Mouse (Mus musculus) hindbrain, embryonic 10.5 days (tissue): ENCODE data around the gene Ralb. TPM values are rescaled to one million over a fixed set of nuclear protein-coding genes. Genes with fewer than 3 reads are reported as not detected.

ENCODE experiments used
- DNase-seq: peaks from one replicate; pipeline ENCODE4 v3.0.0-alpha.2; 2017; ENCODE audit warnings: low spot score
- H3K27ac ChIP-seq: fragments of 300-500 bp; sonication (generic); 2 replicates; pipeline ENCODE4 v1.5.1; 2016; ENCODE audit warnings: mild to moderate bottlenecking, moderate library complexity
- H3K27me3 ChIP-seq: fragments of 300-500 bp; sonication (generic); 2 replicates; pipeline ENCODE4 v1.6.1; 2016; ENCODE audit warnings: mild to moderate bottlenecking; ENCODE audit not compliant: poor library complexity, insufficient read depth, severe bottlenecking
- H3K36me3 ChIP-seq: fragments of 300-500 bp; sonication (generic); 2 replicates; pipeline ENCODE4 v1.6.1; 2016; ENCODE audit warnings: mild to moderate bottlenecking, moderate library complexity
- H3K4me1 ChIP-seq: fragments of 300-500 bp; sonication (generic); replicated peaks from 2 replicates; pipeline ENCODE4 v1.6.1; 2016; ENCODE audit warnings: mild to moderate bottlenecking
- H3K4me3 ChIP-seq: fragments of 300-500 bp; sonication (generic); 2 replicates; pipeline ENCODE4 v1.5.1; 2016; ENCODE audit warnings: mild to moderate bottlenecking, moderate library complexity
- H3K9me3 ChIP-seq: fragments of 300-500 bp; sonication (generic); 2 replicates; pipeline ENCODE4 v1.6.1; 2016; ENCODE audit warnings: mild to moderate bottlenecking, moderate library complexity
- WGBS: fragments of 180-500 bp; shearing (Covaris S2); methylation state at CpG from one replicate; pipeline ENCODE4 v1.1.7; 2016; 5-methylcytosine and 5-hydroxymethylcytosine counted together
- polyA plus RNA-seq: library from polyadenylated mRNA; unstranded; fragments of >200 nt; fragmentation: Nextera tagmentation; extraction: Ambion mirVana; gene quantifications from 2 replicates; pipeline ENCODE4 v1.2.1, GENCODE M21; 2016

The Ralb gene
- polyA plus RNA-seq: 96.8 and 103 TPM in 2 replicates

DNA sequence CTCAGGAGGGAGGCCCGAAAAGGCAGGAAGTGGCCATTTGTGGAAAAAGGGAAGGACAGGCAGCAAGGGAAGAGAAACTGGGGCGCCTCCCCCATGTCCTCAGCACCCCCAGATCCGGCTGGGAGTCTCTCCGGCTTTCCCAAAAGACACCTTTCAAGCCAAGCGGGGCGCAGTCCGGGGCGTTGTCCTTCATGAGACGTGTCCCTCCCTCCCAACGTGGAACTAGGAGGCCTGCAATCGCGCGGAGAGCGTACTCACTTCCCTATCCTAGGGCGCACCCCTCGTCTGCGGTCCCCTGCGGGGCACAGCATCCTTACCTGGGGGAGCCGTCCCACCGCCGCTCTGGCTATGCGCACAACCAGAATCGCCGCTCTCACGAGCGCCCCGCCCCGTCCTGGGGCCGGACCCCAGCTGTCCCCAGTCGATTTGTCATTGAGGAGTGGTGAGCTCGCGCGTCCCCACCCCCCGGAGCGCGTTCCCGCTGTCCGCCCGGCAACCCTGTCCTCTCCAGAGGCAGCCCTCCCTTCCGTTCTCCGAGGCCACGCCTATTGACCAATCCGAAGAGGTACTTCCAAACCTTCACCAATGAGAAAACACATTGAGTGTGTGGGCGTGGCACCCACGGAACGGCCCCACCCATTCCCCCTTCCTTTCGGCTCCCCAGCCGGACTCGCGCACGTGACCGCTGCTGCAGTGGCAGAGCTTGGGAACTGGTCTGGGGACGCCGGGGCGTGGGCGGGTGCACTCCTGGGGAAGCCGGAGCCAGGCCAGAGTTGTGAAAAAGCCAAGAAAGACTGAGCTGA is at the start of gene Ralb:
Ralb (minus strand) TSS at position 535 of the 803 bp plus-strand sequence.
- under 1% methylated on average over 57 of the region's 57 CpGs for WGBS
- peak; percentile 95 for DNase-seq
- peak within 1 kb of the TSS; percentile 80 for H3K4me3 ChIP-seq
- peak within 1 kb of the TSS; percentile 90 for H3K27ac ChIP-seq
- H3K9me3 ChIP-seq: no peaks in the 10 kb centered on the region
- H3K27me3 ChIP-seq: peaks cover 20% of the 10 kb centered on the region
- H3K4me1 ChIP-seq: peaks cover 38% of the 10 kb centered on the region
- peaks cover 8% of the 10 kb centered on the region; the same call in 1 of the 2 replicates for H3K36me3 ChIP-seq

DNA sequence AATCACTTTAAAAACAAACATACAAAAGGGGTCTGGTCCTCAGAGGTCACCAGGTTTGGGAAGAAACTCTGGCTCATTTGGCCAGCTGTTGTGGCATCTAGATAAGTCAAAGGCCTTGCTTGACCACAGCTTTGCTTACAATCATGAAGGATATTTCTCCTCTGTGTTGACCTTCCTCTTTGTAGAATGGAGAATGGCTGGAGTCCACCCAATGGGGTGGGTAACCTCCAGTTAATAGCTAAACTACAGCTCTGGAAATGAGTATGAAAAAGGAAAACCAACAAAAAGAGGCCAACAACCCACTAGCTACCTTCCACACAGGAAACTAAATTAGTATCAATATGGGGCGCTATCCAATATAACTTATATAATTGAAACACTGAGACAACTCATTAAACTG is 47.1 kb upstream of the Ralb start:
- H3K36me3 ChIP-seq: peaks cover 81% of the 10 kb centered on the region
- no peak overlapping the region for H3K27ac ChIP-seq
- H3K4me3 ChIP-seq: no peak overlapping the region
- no peaks in the 10 kb centered on the region for H3K9me3 ChIP-seq
- H3K27me3 ChIP-seq: no peaks in the 10 kb centered on the region
- 94% methylated on average over 1 of the region's 1 CpGs for WGBS
- no peaks in the 10 kb centered on the region for H3K4me1 ChIP-seq
- no peak for DNase-seq

DNA sequence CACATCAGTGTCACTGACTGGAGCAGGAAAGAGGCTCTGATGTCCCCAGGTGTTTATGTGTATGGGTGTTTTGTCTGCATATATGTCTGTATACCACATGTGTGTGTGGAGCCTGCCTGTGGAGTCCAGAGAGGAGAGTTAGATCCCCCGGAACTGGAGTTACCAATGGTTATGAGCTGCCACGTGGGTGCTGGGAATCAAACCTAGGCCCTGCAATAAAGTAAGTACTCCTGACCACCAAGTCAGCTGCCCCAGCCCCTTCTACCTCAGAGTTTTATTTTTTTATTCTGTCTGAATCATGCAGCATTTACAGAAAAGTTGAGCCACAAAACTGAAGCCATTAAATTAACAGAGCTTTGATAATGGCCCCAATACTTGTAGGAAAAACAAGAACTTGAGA is 45.5 kb upstream of the Ralb start:
- H3K4me1 ChIP-seq: no peaks in the 10 kb centered on the region
- H3K36me3 ChIP-seq: peaks cover 90% of the 10 kb centered on the region
- 84% methylated on average over 2 of the region's 2 CpGs for WGBS
- H3K27me3 ChIP-seq: no peaks in the 10 kb centered on the region
- no peak overlapping the region for H3K27ac ChIP-seq
- no peak for DNase-seq
- H3K4me3 ChIP-seq: no peak overlapping the region
- no peaks in the 10 kb centered on the region for H3K9me3 ChIP-seq

DNA sequence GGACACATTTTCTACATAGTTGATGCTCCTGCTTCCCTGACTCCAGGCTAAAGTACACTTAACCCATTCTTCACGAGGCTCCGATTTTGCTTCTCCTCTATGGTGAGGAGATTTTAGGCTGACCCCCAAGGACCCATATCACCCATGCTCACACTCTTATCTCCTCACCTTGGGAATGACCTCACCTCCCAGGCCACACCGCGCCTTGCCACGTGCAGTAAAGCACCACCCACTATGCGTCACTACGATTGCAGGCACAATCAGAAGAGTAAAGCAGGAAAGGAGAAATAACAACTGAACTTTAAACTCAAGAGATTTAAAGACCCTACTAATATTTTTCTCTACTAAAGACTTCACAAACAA is 44.7 kb upstream of the Ralb start:
- H3K27ac ChIP-seq: no peak overlapping the region
- no peak for DNase-seq
- no peaks in the 10 kb centered on the region for H3K9me3 ChIP-seq
- H3K27me3 ChIP-seq: no peaks in the 10 kb centered on the region
- no peak overlapping the region for H3K4me3 ChIP-seq
- H3K4me1 ChIP-seq: no peaks in the 10 kb centered on the region
- H3K36me3 ChIP-seq: peaks cover 90% of the 10 kb centered on the region
- 91% methylated on average over 7 of the region's 7 CpGs for WGBS

DNA sequence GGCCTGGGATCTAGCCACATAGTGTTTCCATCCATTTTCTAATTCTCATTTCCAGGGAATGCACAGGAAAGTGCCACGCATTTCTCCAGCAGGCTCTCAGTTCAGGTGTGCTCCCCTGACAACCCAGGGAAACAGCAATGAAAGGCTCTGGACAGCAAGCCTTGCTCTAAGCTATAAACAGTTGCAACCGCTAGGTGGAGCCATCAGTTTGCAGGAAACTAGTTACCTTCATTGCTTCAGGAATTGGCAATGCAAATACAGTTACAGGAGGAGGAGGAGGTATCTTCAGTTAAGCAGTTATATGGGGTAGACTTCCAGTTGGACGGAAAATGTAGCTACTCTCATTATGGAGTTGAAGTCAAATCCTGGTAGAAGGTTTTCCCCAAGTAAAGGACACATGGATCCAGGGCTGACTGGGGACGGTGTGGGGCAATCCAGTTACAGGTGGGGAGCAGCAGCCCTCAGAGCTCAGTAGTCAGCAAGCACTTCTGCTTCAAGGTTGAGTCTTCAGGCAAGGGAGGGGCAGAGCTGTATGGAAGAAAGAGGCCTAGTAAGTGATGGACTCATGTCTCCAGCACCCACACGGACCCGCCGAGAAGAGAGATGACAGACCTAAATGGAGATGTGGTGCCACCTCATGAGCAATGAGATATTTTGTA is 44.2 kb upstream of the Ralb start:
- H3K4me1 ChIP-seq: no peaks in the 10 kb centered on the region
- peaks cover 90% of the 10 kb centered on the region for H3K36me3 ChIP-seq
- 73% methylated on average over 7 of the region's 7 CpGs for WGBS
- no peak overlapping the region for H3K4me3 ChIP-seq
- H3K27ac ChIP-seq: no peak overlapping the region
- H3K27me3 ChIP-seq: no peaks in the 10 kb centered on the region
- DNase-seq: peak; percentile 44
- H3K9me3 ChIP-seq: no peaks in the 10 kb centered on the region

DNA sequence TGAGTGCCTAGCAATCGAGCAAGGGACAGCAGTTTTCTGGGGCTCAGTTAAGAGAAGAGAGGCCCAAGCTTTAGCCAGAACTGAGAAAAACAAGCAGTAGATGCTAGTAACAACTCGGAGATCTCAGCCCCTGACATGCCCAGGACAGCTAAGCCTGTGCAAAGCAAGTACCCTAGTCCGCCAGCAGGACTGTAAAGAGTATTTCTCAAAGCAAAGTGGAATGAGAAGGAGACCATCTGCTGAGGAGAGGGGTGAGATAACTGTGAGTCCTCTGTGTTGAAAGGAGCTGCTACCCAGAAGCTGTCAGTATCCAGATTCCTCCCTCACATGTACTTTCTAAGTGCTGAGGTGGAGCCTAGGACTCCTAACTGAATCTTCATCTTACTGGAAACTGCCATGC is 41.9 kb upstream of the Ralb start:
- no peaks in the 10 kb centered on the region for H3K27me3 ChIP-seq
- 91% methylated on average over 3 of the region's 3 CpGs for whole genome bisulfite sequencing
- no peak overlapping the region for H3K4me3 ChIP-seq
- peaks cover 89% of the 10 kb centered on the region for H3K36me3 ChIP-seq
- no peaks in the 10 kb centered on the region for H3K9me3 ChIP-seq
- DNase-seq: no peak
- no peaks in the 10 kb centered on the region for H3K4me1 ChIP-seq
- H3K27ac ChIP-seq: no peak overlapping the region

DNA sequence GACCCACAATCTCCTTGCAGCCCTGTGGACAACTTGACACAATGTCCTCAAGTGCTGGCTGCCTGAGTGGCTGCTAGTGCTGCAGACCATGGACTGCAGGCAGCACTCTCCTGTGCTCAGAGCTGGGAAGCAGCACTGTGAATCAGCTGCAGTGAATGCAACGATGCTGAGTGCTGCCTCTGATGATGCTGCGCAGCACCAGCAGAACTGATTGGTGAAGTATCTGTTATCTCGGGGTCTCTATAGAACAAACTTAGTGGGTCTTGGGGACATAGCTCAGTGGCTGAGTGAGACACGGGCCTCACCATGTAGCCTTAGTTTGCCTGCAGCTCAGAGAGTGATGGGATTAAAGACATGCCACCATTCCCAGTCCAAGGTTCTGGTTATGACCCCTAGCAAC is 41.1 kb upstream of the Ralb start:
- no peak overlapping the region for H3K27ac ChIP-seq
- H3K4me1 ChIP-seq: no peaks in the 10 kb centered on the region
- H3K27me3 ChIP-seq: no peaks in the 10 kb centered on the region
- H3K4me3 ChIP-seq: no peak overlapping the region
- no peaks in the 10 kb centered on the region for H3K9me3 ChIP-seq
- DNase-seq: no peak
- WGBS: 89% methylated on average over 4 of the region's 4 CpGs
- H3K36me3 ChIP-seq: peaks cover 84% of the 10 kb centered on the region

DNA sequence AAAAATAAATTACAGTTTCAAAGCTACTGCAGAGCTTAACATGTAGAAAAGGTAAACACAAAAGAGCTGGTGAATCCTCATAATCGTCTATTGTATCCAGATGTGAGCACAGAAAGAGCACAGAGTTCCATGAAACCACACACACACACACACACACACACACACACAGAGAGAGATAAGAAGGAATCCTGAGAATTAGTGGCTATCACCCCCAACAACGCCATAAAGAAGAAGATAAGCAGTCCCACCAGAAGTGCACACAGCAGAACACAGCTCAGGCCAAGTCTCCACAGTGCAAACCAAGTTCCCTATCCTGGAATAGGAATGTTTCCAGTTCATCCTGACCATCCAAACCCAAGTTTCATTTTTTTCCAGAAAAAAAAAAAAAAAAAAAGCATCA is 40.6 kb upstream of the Ralb start:
- H3K27ac ChIP-seq: no peak overlapping the region
- WGBS: 84% methylated on average over 2 of the region's 2 CpGs
- H3K36me3 ChIP-seq: peaks cover 78% of the 10 kb centered on the region
- no peak overlapping the region for H3K4me3 ChIP-seq
- DNase-seq: no peak
- no peaks in the 10 kb centered on the region for H3K27me3 ChIP-seq
- no peaks in the 10 kb centered on the region for H3K9me3 ChIP-seq
- no peaks in the 10 kb centered on the region for H3K4me1 ChIP-seq

DNA sequence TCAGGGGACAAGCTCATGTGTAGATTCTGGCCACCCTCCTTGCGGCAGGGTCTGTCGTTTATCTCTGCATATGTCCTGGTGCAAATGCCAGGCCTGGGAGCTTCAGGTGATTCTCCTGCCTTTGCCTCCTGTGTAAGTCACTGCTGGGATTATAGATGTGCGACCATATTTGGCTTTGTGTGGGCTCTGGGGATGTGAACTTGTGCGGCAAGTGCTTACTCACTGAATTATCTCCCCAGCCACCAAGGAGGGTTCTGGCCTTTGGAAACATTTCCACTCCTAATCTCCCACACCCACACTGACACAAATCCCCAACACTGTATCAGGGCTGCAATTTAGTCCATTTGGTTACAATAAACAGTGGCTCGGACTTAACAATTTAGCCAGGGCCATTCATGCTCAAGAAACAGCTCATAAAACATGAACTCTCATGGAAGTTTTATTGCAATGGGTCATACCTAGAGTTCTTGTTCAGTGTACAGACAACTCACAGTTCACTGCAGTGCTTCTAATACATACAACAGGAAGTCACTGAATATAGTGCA is 40.1 kb upstream of the Ralb start:
- no peaks in the 10 kb centered on the region for H3K4me1 ChIP-seq
- no peaks in the 10 kb centered on the region for H3K27me3 ChIP-seq
- no peak for DNase-seq
- no peak overlapping the region for H3K27ac ChIP-seq
- no peak overlapping the region for H3K4me3 ChIP-seq
- peaks cover 74% of the 10 kb centered on the region for H3K36me3 ChIP-seq
- no peaks in the 10 kb centered on the region for H3K9me3 ChIP-seq
- WGBS: 96% methylated on average over 5 of the region's 5 CpGs

DNA sequence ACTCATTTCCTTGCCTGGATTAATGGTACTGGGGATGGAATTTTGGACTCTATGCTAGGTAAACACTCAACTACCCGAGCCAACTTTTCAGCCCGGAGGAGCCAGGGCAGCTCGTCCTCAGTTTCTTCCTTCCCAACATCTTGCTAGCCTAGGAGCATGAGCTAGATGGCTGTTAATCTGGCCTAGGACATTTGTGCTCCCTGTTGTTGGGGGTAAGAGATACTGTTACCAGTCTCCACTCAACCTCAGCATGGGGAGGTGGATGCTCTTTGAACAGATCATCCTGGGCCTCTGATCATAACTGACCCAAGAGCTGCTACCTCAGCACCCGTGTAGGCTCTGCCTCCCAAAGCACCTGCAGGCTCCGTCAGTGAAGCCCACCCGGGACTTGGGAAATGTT is 38.7 kb upstream of the Ralb start:
- H3K9me3 ChIP-seq: no peaks in the 10 kb centered on the region
- H3K36me3 ChIP-seq: peaks cover 64% of the 10 kb centered on the region
- 97% methylated on average over 6 of the region's 6 CpGs for WGBS
- H3K4me1 ChIP-seq: no peaks in the 10 kb centered on the region
- H3K27ac ChIP-seq: no peak overlapping the region
- no peak for DNase-seq
- H3K27me3 ChIP-seq: no peaks in the 10 kb centered on the region
- no peak overlapping the region for H3K4me3 ChIP-seq

DNA sequence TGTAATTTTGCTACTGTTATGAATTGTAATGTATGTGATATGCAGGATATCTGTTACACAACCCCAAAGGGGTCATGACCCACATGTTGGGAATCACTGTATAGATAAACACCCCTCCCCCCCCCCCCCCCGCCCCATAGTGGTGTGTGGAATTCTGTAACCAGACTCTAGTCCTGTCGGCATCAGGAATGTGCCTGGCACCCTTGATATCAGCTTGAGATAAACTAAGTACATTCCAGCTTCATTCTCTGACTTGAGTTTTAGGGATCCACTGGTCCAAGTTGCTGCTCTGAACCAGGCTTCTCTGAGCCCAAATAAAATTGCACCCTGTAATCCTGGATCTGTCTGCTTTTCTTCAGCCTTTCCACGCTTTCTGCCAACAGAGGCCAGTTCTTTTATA is 37.0 kb upstream of the Ralb start:
- no peak for DNase-seq
- no peak overlapping the region for H3K27ac ChIP-seq
- no peaks in the 10 kb centered on the region for H3K9me3 ChIP-seq
- no peak overlapping the region for H3K4me3 ChIP-seq
- peaks cover 52% of the 10 kb centered on the region for H3K36me3 ChIP-seq
- 75% methylated on average over 3 of the region's 3 CpGs for WGBS
- no peaks in the 10 kb centered on the region for H3K4me1 ChIP-seq
- H3K27me3 ChIP-seq: no peaks in the 10 kb centered on the region

DNA sequence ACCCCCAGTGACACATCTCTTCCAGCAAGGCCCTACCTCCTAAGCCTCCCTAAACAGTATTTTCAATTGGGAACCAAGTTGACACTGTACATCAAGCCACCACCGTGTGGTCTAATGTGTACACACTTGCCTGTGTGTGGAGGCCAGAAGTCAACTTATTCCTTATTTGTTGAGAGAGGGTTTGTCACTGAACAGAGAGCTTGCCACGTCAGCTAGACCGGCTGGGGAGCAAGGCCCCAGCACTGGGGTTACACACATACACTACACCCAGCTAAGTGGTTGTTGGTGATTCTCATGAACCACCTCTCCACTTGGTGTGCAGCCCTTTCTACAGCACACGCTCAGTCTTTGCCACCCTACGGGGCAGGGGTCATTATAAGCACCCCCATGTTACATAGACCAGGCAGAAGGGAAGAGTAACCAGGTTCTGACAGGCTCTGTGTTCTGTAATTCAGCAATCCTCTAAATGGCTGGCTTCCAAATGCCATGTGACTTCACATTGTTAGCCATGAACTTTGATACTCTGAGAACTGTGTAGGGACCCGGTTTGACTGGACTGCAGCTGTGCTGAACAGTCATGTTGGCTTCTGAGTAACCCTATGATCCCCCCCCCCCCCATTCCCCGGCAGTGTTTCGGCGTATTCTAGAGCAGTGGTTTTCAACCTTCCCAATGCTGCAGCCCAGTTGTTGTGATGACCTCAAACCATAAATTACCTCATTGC is 36.4 kb upstream of the Ralb start:
- Histone ChIP-seq H3K4me1 (no peaks in the 10 kb centered on the region), H3K36me3 (peaks cover 46% of the 10 kb centered on the region), H3K27ac (no peak overlapping the region), H3K9me3 (no peaks in the 10 kb centered on the region), H3K27me3 (no peaks in the 10 kb centered on the region), H3K4me3 (no peak overlapping the region)
- DNase-seq: no peak
- 85% methylated on average over 9 of the region's 9 CpGs for WGBS

DNA sequence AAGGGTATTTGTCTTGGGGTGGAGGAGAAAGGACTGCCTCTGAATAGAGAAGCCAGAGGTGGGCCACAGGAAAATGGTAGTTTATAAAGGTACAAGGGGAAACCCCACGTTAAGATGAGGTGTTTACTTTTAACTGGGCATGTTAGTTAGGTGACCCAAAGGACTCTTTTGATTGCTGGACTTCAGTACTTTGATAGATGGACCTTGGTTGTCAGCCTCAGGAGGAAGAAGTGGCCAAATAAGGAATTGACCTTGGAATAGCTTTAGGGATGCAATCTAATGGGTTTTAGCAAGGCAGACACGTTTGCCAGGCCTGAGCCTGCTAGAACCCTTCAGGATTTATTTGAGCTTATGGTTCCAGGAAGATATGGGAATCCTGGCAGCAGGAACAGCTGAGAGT is 34.7 kb upstream of the Ralb start:
- no peak overlapping the region for H3K27ac ChIP-seq
- 83% methylated on average over 2 of the region's 2 CpGs for WGBS
- peaks cover 29% of the 10 kb centered on the region for H3K36me3 ChIP-seq
- no peaks in the 10 kb centered on the region for H3K27me3 ChIP-seq
- H3K4me1 ChIP-seq: no peaks in the 10 kb centered on the region
- DNase-seq: no peak
- H3K9me3 ChIP-seq: no peaks in the 10 kb centered on the region
- no peak overlapping the region for H3K4me3 ChIP-seq
